Mouse (Mus musculus) macrophage (primary cell): ENCODE results near the gene Nav2. TPM values are rescaled to one million over a fixed set of nuclear protein-coding genes. Genes with fewer than 3 reads are reported as not detected.

Experiments
- H3K27ac ChIP-seq: fragments of 350-480 bp; formaldehyde crosslinking; 2 replicates; pipeline ENCODE4 v1.9.0; 2021
- H3K36me3 ChIP-seq: fragments of 350-480 bp; formaldehyde crosslinking; 2 replicates; pipeline ENCODE4 v1.9.0; 2021; ENCODE audit errors: inconsistent target
- H3K4me3 ChIP-seq: fragments of 350-480 bp; formaldehyde crosslinking; 2 replicates; pipeline ENCODE4 v1.9.0; 2021; ENCODE audit errors: inconsistent target
- H3K79me2 ChIP-seq: fragments of 350-480 bp; formaldehyde crosslinking; 2 replicates; pipeline ENCODE4 v1.9.0; 2021; ENCODE audit errors: inconsistent target
- WGBS: methylation state at CpG from one replicate; pipeline ENCODE4 v1.1.7; 2026; ENCODE audit warnings: inconsistent platforms; ENCODE audit not compliant: missing documents; 5-methylcytosine and 5-hydroxymethylcytosine counted together
- polyA plus RNA-seq: library from polyadenylated mRNA; stranded (reverse); fragments of 250-400 nt; gene quantifications from 3 replicates; pipeline ENCODE4 v1.2.4, GENCODE M21; 2018; ENCODE audit warnings: inconsistent platforms

The Nav2 gene
- polyA plus RNA-seq, 1 experiment from 2014 or later, result 19.2 TPM

GRCm38 (mm10) chr7:48880591-48881481, 27.7 kb upstream of the Nav2 start:
- no peaks in the 10 kb centered on the region for H3K36me3 ChIP-seq
- H3K4me3 ChIP-seq, result peak overlapping the region; percentile 79
- H3K79me2 ChIP-seq, result peaks cover 25% of the 10 kb centered on the region
- peak overlapping the region; percentile 58 for H3K27ac ChIP-seq
- 1% methylated on average over 75 of the region's 77 CpGs for WGBS

- peak within 1 kb of the TSS; percentile 79 for H3K4me3 ChIP-seq
- peaks cover 25% of the 10 kb centered on the region for H3K79me2 ChIP-seq
- H3K27ac ChIP-seq, result peak within 1 kb of the TSS; percentile 80
- H3K36me3 ChIP-seq, result no peaks in the 10 kb centered on the region
- WGBS, result under 1% methylated on average over 25 of the region's 41 CpGs
Measured at GRCm38 (mm10) chr7:48881486-48881885, 27.0 kb upstream of the Nav2 start, which contains the start of gene E2f8. Gene E2f8, minus strand, starts transcription at chr7:48881596.

DNA sequence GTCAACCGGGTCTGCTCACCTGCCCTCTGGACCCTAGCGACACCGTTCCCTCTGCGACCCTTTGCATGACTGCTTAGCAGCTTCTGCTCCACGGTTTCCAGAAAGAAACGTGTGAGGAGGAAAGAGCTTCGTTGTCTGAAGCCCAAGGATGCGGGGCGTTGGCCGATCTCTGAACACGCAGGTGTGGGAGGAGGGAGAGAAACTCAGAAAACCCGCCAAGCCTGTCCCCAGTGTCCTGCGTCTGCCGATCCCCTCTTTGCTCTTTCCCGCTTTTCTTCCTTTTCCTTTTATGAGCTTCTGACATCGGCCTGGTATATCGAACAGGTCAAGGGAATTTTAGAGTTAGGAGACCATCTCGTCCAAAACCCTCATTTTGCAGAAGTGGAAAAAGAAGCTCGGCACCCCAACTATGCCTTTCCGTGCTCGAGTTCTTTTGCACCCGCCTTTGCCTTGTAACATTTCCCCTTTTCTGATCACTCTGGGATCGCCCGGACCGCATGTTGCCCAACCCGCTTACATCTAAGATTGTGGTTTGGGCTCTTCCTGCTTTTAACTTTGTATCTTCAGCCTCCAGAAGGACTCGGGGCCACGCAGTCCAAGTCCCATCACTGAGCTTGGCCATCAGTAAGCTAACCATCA, 26.4 kb upstream of the Nav2 start:
- WGBS, result 1% methylated on average over 28 of the region's 28 CpGs
- Histone ChIP-seq H3K79me2 (peaks cover 25% of the 10 kb centered on the region), H3K27ac (peak overlapping the region; percentile 80), H3K4me3 (peak overlapping the region; percentile 58), H3K36me3 (no peaks in the 10 kb centered on the region)

- Histone ChIP-seq H3K79me2 (peaks cover 19% of the 10 kb centered on the region), H3K36me3 (no peaks in the 10 kb centered on the region), H3K4me3 (no peak overlapping the region), H3K27ac (no peak overlapping the region)
- 78% methylated on average over 4 of the region's 4 CpGs for WGBS
Measured at GRCm38 (mm10) chr7:48883525-48884265, 24.8 kb upstream of the Nav2 start.

- H3K79me2 ChIP-seq, result peaks cover 14% of the 10 kb centered on the region
- no peaks in the 10 kb centered on the region for H3K36me3 ChIP-seq
- WGBS, result 81% methylated on average over 5 of the region's 5 CpGs
- no peak overlapping the region for H3K27ac ChIP-seq
- no peak overlapping the region for H3K4me3 ChIP-seq
Measured at GRCm38 (mm10) chr7:48884266-48884611, 24.3 kb upstream of the Nav2 start.

GRCm38 (mm10) chr7:48887973-48888372, 20.5 kb upstream of the Nav2 start:
- Histone ChIP-seq H3K4me3 (no peak overlapping the region), H3K36me3 (no peaks in the 10 kb centered on the region), H3K27ac (no peak overlapping the region), H3K79me2 (no peaks in the 10 kb centered on the region)
- 64% methylated on average over 8 of the region's 8 CpGs for WGBS

GRCm38 (mm10) chr7:48888751-48889150, 19.8 kb upstream of the Nav2 start:
- no peak overlapping the region for H3K4me3 ChIP-seq
- WGBS, result 76% methylated on average over 2 of the region's 2 CpGs
- H3K27ac ChIP-seq, result no peak overlapping the region

DNA sequence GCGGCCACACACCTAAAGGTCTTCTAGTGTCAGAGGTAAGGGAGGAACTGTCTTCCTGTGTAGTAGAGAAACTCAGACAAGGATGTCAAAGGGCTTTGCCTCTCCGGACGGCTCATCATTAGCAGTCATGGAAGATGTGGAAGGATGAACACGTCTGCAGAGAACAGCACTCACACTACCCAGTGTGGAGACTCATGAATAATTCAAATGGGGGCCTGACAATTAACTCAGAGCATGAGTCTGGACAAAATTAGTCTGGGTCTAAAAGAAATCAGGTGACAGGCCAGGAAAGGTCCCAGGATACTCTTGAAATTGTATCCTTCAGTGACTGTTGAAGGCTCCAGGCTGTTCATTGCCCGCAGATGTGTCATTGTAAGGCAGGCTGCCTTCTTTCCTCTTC, 17.5 kb upstream of the Nav2 start:
- WGBS, result 91% methylated on average over 5 of the region's 5 CpGs
- Histone ChIP-seq H3K4me3 (no peak overlapping the region), H3K27ac (no peak overlapping the region), H3K79me2 (no peaks in the 10 kb centered on the region), H3K36me3 (no peaks in the 10 kb centered on the region)

More at GRCm38 (mm10) chr7:48888751-48889150, 19.8 kb upstream of the Nav2 start:
- Histone ChIP-seq H3K79me2 (no peaks in the 10 kb centered on the region), H3K36me3 (no peaks in the 10 kb centered on the region)

DNA sequence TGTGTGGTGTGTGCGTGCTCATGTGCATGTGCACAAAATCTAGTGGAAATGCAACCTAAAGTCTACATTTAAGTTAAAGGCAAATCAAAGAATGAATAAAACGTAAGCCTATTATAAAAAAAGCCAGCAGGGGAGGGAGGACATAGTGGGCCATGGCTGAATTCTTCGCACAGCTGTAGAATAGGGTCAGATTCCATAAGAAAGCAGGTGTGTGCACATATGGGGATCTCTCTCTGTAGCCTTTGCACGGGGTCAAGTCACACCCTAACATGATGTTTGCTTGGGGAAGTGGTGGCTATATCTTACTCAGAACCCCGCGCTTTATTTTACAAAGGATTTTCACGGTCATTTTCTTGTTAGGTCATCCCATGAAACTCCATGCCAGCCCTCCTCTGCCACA, 15.4 kb upstream of the Nav2 start:
- H3K4me3 ChIP-seq, result no peak overlapping the region
- 70% methylated on average over 7 of the region's 7 CpGs for WGBS

GRCm38 (mm10) chr7:48894152-48894551, 14.4 kb upstream of the Nav2 start:
- no peak overlapping the region for H3K4me3 ChIP-seq
- H3K79me2 ChIP-seq, result no peaks in the 10 kb centered on the region
- H3K36me3 ChIP-seq, result no peaks in the 10 kb centered on the region
- WGBS, result 2% methylated on average over 6 of the region's 6 CpGs
- H3K27ac ChIP-seq, result no peak overlapping the region

More for the DNA sequence above, 15.4 kb upstream of the Nav2 start:
- no peaks in the 10 kb centered on the region for H3K79me2 ChIP-seq
- H3K27ac ChIP-seq, result no peak overlapping the region
- H3K36me3 ChIP-seq, result no peaks in the 10 kb centered on the region

GRCm38 (mm10) chr7:48894763-48895162, 13.8 kb upstream of the Nav2 start:
- WGBS, result 73% methylated on average over 6 of the region's 6 CpGs
- Histone ChIP-seq H3K4me3 (no peak overlapping the region), H3K27ac (no peak overlapping the region), H3K36me3 (no peaks in the 10 kb centered on the region), H3K79me2 (no peaks in the 10 kb centered on the region)

GRCm38 (mm10) chr7:48895475-48895874, 13.0 kb upstream of the Nav2 start:
- WGBS, result 100% methylated on average over 4 of the region's 4 CpGs
- Histone ChIP-seq H3K27ac (no peak overlapping the region), H3K79me2 (no peaks in the 10 kb centered on the region), H3K4me3 (no peak overlapping the region), H3K36me3 (no peaks in the 10 kb centered on the region)

DNA sequence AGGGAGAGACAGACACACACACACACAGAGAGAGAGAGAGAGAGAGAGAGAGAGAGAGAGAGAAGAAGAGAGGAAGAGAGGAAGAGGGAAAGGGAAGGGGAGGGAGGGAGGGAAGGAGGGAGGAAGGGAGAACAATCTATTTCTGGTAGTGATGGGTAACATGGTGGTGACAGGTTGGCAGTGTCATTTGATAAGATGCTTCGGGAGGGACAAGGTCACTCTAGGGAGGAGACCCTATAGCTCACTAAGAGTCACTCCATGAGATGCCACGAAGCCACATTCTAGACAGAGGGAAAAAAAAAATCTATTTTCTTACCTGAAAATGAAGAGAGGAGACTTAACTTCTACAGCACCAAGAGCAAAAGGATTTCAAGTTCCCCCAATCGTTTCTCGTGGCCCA, 12.5 kb upstream of the Nav2 start:
- no peaks in the 10 kb centered on the region for H3K79me2 ChIP-seq
- 87% methylated on average over 4 of the region's 4 CpGs for WGBS

GRCm38 (mm10) chr7:48897539-48898163, 10.9 kb upstream of the Nav2 start:
- no peaks in the 10 kb centered on the region for H3K79me2 ChIP-seq
- no peaks in the 10 kb centered on the region for H3K36me3 ChIP-seq
- H3K27ac ChIP-seq, result no peak overlapping the region
- H3K4me3 ChIP-seq, result no peak overlapping the region
- 82% methylated on average over 24 of the region's 24 CpGs for WGBS

More for the DNA sequence above, 12.5 kb upstream of the Nav2 start:
- no peak overlapping the region for H3K4me3 ChIP-seq
- H3K36me3 ChIP-seq, result no peaks in the 10 kb centered on the region
- no peak overlapping the region for H3K27ac ChIP-seq
